8 mouse cellular contexts compared by ENCODE assay signal in the genomic region with DNA sequence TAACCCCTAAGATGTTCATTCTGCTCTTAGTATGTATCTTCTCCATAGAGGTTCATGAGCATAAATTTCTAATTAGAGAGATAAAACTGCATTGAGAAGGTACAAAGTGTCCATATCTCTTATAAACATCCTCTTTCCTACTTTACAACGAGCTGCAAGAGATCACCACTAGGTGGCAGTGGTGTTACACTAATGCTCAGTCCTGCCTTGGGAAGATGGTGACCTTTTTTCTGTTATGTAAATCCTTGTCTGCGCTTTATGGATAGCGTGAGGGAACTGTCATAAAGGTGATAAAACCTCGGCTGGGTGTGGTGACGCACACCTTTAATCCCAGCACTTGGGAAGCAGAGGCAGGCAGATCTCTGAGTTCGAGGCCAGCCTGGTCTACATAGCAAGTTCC.
DNase-seq lines count a peak whose midpoint lies in the region; ATAC-seq lines count a peak whose summit lies in the region.

No protein-coding gene starts in this region.

- no peaks in the 10 kb centered on the region for H3K9me3 ChIP-seq in kidney, embryonic 15.5 days (replicated peaks)
- H3K9me3 ChIP-seq in intestine, embryonic 16.5 days (ENCODE audit: control insufficient read depth, low read length): no peaks in the 10 kb centered on the region
- no peaks in the 10 kb centered on the region for H3K9me3 ChIP-seq in midbrain, embryonic 16.5 days (replicated peaks; ENCODE audit: control insufficient read depth, low read length, poor library complexity, severe bottlenecking)

- no peaks in the 10 kb centered on the region for H3K4me1 ChIP-seq in kidney, embryonic 15.5 days
- no peaks in the 10 kb centered on the region for H3K4me1 ChIP-seq in intestine, embryonic 16.5 days (ENCODE audit: control insufficient read depth, insufficient read depth, low read length)
- no peaks in the 10 kb centered on the region for H3K4me1 ChIP-seq in midbrain, embryonic 16.5 days (ENCODE audit: control insufficient read depth, insufficient read depth, low read length)

- no peaks in the 10 kb centered on the region for H3K36me3 ChIP-seq in kidney, embryonic 15.5 days
- H3K36me3 ChIP-seq in intestine, embryonic 16.5 days (ENCODE audit: control insufficient read depth, insufficient read depth, low read length): no peaks in the 10 kb centered on the region
- no peaks in the 10 kb centered on the region for H3K36me3 ChIP-seq in midbrain, embryonic 16.5 days (ENCODE audit: control insufficient read depth, insufficient read depth, low read length)

- peak; percentile 51 for DNase-seq in kidney, adult 11 months
- DNase-seq in cerebellum, postnatal 10 days: peak; percentile 90 to 94
- peak; percentile 84 for DNase-seq in gastrocnemius, adult 18-20 months (ENCODE audit: low spot score)
- peak; percentile 83 to 90 for DNase-seq in left cerebral cortex, postnatal 25 days (ENCODE audit: low spot score in 2 of 2)
- peak; percentile 49 to 76 for DNase-seq in spleen, postnatal 10 days (ENCODE audit: low spot score in 2 of 2)

- H3K9ac ChIP-seq in kidney, embryonic 15.5 days: no peak overlapping the region
- no peak overlapping the region for H3K9ac ChIP-seq in intestine, embryonic 16.5 days (ENCODE audit: low read depth, low read length)
- no peak overlapping the region for H3K9ac ChIP-seq in midbrain, embryonic 16.5 days (ENCODE audit: low read depth, low read length)

- no peaks in the 10 kb centered on the region for H3K27me3 ChIP-seq in kidney, embryonic 15.5 days
- no peaks in the 10 kb centered on the region for H3K27me3 ChIP-seq in intestine, embryonic 16.5 days (replicated peaks; ENCODE audit: control insufficient read depth, insufficient read depth, low read length)
- no peaks in the 10 kb centered on the region for H3K27me3 ChIP-seq in midbrain, embryonic 16.5 days (ENCODE audit: control insufficient read depth, insufficient read depth, low read depth, low read length)

- intact Hi-C loops in left cerebral cortex, postnatal 25 days (cut with DNase I): loop anchor here (1.0 kb wide), 1 partner anchor 439 kb away; no protein-coding TSS in a partner anchor

- WGBS in kidney, embryonic 15.5 days: 20% methylated on average over 6 of the region's 6 CpGs
- 17% methylated on average over 6 of the region's 6 CpGs for WGBS in intestine, embryonic 16.5 days
- 24% methylated on average over 6 of the region's 6 CpGs for WGBS in midbrain, embryonic 16.5 days

- no peak overlapping the region for H3K27ac ChIP-seq in kidney, embryonic 15.5 days
- H3K27ac ChIP-seq in intestine, embryonic 16.5 days (ENCODE audit: low read length): no peak overlapping the region
- no peak overlapping the region for H3K27ac ChIP-seq in midbrain, embryonic 16.5 days (ENCODE audit: low read length)

- H3K4me2 ChIP-seq in kidney, embryonic 15.5 days: no peak overlapping the region
- no peak overlapping the region for H3K4me2 ChIP-seq in intestine, embryonic 16.5 days (ENCODE audit: low read depth, low read length)
- H3K4me2 ChIP-seq in midbrain, embryonic 16.5 days (ENCODE audit: low read length): no peak overlapping the region

- no peak; the same call in 1 of the 2 replicates for ATAC-seq in kidney, embryonic 15.5 days (replicated peaks; ENCODE audit: low FRiP score)
- peak; percentile 63 for ATAC-seq in intestine, embryonic 16.5 days
- ATAC-seq in midbrain, embryonic 16.5 days: peak; percentile 90

- H3K4me3 ChIP-seq in kidney, embryonic 15.5 days (replicated peaks): no peak overlapping the region
- no peak overlapping the region for H3K4me3 ChIP-seq in intestine, embryonic 16.5 days (ENCODE audit: low read length)
- H3K4me3 ChIP-seq in midbrain, embryonic 16.5 days (ENCODE audit: low read depth, low read length): no peak overlapping the region
